Mouse (Mus musculus): Measurements from ENCODE around the gene Camta1.

The Camta1 gene

DNA sequence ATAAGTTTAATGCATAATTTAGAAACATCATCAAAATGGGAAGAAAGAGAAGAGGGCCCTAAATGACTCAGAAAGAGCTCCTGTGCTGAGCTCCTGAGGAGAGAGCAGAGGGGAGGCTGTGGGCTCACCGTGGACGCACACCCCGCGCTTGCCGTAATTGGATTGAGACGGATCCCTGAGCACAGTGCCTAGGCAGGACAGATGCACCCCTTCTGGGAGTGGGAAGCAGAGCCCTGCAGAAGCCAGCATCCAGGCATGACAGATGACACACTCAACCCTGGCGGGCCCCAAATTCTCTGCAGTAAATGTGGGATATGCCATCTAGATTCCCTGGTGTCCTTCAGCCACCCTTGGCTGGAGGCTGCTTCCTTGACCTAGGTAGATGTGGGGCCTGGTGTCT is 654.1 kb downstream of the Camta1 start:
- no peak for DNase-seq (ENCODE audit: low spot score)

DNA sequence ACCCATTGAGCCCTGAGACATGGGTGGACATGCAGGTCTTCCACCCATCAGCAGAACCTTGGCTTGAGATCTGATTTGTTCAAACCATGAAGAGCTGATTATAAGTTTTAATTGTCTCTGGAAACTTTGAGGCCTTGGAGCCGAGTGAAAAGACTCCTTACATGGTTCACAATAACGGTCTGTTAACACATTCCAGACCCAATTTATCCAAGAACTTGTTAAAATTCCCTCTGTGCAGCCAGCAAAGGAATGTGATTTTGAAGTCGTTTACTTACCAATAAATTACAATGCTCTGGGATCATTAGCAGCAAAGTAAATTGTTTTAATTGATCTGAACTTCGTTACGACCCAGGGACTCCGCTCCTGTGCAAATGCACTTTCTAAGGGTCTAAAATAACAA is 658.8 kb downstream of the Camta1 start:
- DNase-seq (ENCODE audit: low spot score): no peak

DNA sequence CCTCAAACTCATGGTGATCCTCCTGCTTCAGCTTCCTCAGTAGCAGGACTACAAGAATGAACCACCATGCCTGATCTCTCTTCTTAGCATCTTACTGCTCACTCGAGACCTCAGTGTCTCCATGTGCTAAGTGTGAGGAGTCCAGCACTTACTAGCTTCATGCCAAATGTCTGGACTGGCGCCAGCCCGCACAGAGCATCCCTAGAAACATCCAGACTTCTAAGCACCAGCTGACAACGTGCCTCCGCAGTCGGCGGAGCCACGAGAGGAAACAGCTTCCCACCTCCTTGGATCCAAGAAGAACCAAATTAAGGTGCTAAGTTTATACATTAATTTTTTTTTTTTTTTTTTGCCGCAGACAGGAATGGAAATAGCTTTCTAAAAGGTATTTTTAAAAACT is 661.4 kb downstream of the Camta1 start:
- DNase-seq (ENCODE audit: low spot score): no peak

DNA sequence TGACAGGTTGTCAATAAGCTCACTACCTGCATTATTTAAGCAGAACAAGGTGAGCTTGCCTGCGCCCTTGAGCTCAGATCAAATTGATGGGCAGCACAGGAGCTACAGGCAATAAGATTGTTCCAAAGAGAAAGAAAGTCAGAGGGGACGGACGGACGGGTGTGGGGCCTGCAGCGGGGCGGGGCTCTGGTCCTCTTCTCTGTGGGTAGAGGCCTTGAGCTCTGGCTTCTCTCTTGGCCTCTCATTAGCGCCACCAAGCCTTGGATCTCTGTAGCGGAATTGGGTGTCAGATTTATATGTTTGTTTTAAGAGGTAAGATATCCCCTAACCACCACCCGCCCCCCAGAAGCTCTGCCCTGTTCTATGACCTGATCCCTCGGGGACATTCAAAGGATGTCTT is 666.5 kb downstream of the Camta1 start:
- no peak for DNase-seq (ENCODE audit: low spot score)

DNA sequence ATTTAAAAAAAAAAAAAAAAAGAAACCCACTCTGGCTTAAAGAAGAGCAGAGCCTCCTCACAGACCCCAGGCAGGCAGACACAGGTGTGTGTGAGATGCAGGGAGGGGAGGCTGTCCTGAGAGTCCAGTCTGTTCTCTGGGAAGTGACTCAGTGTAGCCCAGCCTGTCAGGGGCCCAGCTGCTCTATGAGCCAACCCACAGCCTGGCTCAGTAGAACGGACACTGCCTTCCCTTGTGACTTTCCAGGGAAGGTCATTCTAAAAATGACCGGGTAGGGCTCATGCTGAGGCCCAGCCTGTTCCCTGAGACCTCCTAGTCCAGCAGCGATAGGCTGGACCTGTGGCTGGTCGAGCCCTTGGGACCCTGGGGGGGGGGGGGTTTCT is 667.0 kb downstream of the Camta1 start:
- no peak for DNase-seq (ENCODE audit: low spot score)

DNA sequence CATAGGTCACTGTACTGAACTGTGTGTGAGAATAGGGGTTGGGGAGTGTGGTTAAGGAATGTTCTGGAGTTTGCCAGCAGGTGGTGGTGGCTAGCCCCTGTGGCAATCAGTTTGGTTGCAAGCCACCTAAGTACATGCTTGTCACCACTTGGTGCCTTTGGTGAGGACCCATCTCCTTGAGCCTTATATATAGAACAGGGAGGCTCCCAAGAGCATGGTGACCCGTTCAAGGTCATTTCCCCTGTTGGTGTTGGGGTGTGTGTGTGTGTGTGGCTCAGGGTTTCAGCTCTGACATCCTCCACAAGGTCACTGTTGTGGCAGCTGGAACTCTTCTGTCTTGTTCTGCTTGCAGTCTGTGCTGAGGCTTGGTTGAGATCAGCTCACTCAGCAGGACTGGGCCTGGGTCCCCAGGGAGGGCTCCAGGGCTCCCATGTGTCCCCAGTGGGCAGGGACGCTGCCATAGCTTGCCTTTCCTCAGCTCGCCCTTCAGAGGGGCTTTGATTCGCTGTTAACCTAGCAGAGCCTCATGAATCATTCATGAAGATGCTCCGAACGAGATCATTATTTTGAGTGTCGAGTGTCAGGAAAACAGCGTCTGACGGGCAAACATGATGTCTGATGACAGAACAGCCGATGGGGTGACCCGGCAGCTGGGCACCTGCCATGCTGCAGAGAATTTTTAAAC is 667.5 kb downstream of the Camta1 start:
- DNase-seq (ENCODE audit: low spot score): no peak

DNA sequence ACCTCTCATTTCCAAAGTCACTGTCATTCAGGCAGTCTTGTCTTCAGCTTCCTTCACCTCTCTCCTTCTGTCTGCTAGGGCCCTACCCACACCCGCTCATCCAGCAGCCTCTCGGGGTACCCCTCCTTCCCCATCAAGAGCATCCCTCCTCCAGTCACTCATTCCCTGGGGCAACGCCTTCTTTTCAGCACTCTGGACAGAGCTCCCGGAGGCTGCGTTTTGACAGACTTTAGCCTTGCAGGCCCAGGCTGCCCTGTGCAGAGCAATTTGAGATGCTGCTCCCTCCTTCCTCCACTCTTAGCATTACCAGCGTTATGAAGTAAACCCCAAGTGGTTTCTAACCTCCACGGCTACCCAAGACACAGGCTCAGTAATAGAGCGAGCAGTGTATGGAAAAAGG is 675.2 kb downstream of the Camta1 start:
- DNase-seq (ENCODE audit: low spot score): peak; percentile 38

DNA sequence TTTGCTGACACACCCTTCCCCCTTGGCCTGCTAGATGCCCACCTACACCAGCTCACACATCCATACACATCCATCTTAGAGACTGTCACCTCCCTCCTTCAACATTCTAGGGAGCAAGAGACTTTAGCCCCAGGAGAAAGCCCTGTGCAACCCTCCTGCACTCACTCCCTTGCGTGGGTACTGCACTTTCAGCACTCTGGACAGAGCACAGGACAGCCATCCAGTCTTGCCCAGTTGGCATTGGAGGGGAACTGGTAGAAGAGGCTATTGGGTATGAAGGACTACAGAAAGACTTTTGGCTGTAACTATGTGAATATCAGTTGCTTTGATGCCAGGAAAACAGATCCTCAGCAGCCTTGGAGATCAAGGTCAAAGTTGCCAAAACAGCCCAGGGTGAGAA is 675.9 kb downstream of the Camta1 start:
- no peak for DNase-seq (ENCODE audit: low spot score)

DNA sequence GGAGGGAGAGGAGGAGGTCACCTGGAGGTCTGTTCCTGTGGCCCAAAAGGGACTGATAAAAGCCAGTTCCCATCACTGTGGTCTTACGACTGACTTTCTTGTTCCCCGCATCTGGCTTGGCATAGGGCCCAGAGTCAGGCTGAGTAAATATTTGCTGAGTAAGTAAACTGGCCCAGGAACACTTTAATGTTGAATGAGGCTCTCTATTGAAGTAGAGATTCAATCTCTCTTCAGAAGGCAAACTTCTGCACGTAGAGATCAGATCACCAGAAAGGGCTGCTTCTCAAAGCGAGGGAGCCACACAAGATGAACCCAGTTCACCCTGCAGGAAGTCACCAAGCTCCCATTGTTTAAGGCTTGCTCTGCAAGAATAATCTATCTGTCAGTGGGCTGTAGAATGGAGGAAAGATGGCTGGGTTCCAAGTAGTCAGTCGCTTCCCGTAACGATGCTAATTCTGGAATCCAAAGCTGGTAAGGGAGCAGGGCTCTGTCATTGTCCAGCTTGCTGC is 681.2 kb downstream of the Camta1 start:
- no peak for DNase-seq (ENCODE audit: low spot score)

DNA sequence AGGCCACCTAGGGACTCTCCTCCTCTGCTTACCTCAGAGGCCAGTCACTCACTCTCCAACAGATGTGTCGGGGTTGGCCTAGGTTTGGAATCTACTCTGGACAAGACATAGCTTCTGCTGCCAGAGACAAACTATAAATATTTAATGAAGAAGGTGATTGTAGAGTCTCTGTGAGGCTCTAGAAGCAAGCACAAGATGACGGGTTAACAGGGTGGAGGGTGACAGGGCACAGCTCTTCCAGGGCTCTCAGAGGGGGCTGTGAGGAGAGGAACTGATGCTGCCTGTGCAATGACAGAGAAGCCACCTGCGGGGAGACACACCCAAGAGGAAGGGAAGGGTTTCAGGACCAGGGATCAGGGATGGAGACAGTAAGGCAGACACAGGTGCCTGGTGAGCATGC is 682.0 kb downstream of the Camta1 start:
- no peak for DNase-seq (ENCODE audit: low spot score)

DNA sequence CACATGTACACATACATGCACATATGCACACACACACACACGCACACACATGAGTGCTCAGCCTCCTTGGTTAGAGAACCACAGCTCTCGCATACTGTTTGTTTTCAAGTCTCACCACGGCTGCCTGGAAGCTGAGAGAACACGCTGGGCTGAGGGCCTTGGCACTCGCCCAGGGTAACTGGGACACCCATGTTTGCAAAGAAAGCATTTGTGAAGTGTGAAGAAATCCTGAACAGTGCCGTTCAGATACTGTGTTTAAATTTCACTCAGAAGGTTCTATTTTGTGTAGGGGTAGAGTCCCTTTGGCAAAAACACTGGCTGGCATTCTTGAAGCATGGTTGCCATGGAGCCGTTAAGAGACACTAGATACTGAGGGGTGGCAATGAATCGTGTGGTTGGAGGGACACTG is 682.7 kb downstream of the Camta1 start:
- DNase-seq (ENCODE audit: low spot score): no peak

DNA sequence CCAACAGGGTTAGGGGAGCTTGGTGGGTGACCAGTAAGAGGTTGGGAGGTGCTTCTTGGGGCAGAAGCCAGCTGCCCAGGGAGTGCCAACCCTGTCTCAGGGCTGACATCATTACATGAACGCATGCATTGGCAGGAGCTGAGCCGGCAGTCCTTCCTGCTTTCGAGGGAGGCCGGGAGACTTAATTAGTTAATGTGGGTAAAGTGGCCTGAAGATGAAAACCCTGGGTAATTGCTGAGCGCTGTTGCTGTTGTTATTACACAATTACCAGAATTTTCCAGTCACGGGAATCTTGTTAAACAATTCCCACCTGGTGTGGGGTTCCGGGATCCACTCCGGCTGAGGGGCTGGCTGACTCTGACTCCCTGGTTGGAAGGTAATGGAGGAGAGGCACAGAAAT is 689.1 kb downstream of the Camta1 start:
- DNase-seq (ENCODE audit: low spot score): no peak

DNA sequence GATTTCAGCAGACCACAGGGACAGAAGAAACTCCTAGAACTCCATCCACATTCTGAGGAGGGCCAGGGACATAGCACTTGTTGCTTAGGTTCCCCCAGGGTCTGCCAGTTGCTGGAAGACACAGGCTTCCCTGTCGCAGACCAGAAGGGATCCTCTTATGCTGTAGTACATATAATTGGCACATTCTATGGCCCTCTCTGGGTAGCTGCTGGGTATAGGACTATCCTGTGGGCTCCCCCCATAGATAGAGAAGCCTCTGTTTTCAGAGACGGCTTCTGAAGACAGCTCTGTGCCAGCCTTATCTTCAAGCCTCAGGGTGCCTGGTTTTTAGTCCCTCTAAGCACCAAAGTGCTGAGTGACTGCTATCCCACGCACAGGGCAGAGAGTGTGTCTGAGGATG is 690.6 kb downstream of the Camta1 start:
- no peak for DNase-seq (ENCODE audit: low spot score)

DNA sequence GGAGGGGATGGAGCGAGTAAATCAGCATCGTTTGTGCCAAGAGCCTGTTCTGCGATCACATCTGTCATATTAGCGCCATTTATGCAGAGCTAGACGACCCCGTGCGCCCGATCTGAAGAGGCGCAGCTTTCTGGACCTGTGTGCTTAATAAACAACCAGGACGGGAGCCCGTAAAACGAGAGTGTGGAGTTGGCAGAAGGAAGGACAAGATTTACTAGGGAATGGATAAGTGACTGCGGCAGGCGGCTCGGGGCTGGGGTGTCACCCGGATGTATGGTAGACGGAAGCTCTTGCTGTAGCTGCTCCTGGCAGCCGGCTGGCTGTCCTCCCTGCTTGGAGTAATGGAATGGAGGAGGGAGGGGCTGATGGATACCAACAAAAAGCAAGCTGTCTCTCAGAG is 691.0 kb downstream of the Camta1 start:
- no peak for DNase-seq (ENCODE audit: low spot score)

DNA sequence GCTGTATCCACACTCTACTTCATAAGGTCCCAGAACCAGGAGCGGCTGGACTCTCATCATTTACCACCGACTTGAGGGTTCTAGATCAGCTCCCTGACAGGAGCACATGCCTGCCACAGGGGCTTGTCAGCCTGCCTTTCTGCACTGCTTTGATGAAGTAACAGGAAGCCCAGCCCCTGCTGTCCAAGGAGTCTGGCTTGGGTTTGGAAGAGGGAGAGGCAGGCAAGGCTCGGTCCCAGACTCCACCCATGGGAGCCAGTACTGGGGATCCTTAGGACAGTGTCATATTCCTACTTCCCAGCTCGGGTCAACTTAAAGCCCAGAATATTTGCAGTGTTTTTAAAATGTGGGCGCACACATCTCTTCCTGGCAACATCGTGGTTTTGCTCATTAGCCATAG is 694.7 kb downstream of the Camta1 start:
- no peak for DNase-seq (ENCODE audit: low spot score)

DNA sequence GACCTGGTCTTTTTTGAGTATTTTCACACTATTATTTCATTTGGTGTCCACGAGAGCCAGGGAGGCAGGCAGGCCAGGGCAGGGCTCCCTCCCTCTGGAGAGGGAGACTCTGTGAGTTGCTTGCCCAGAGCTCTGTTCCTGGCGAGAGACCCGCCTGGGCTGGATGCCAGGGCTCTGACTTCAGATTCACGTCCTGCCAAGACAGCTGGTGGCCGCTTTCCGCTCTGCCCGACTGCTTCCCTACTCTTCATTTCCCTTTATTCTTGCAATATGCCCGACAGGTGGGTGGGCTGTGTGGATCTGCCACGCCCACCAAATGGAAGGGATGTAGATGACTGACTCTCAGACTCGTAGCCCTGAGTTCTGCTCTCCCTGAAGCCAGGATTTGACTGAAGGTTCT is 696.1 kb downstream of the Camta1 start:
- peak; percentile 70 for DNase-seq (ENCODE audit: low spot score)

DNA sequence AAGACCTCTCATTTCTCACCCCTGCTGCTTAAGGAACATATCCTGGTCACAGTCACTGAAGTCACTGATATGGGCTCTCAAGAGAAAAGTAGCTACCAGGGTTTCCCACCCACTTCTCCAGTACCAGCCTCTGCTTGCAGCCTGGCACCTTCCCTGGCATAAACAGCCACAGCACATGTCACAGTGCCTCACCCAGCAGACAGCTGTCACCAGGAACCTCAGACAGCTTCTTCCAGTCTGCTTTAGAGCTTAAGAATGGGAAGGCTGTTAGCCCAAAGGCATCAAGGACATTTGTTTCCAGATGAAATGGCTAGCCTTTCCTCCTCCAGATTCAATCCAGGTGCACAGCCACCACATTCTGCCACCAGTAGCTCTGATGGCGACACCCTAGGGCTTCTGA is 697.4 kb downstream of the Camta1 start:
- DNase-seq (ENCODE audit: low spot score): no peak

DNA sequence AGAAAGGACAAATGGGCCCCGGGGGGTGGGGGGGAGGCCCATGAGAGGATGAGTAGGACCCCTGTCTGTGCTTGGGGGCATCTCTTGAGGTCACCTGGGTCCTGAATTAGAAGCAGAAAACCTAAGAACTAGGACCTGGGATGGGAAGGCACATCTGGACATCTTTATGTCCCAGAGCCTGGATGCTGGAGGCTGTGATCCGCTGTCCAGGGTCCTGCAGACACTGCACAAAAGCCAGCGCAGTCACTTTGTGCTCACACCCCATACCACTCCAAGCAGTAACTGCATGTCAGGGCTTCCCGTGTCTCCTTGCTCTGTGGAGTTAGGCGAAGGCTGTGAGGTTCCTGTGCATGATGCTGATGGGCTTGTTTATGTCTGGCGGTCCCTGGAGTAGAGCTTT is 699.8 kb downstream of the Camta1 start:
- DNase-seq (ENCODE audit: low spot score): no peak

DNA sequence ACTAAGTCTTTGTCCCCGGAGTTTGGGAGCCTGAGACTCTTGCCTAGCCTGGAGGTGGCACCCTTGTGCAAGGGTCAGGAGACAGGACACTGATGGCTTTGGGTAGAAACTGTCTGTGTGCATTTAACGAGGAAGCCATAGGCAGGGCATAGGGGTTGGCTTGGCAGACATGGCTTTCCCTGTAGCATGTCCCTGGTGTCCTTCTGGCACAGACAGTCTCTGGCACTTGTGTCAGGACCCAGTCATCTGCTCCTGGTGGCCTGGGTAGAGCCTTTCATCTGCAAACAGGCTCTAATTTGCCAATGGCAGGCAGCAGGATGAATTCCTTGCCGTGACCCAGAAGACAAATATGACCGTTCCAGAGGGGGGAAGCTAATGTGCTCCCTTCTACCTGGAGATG is 700.7 kb downstream of the Camta1 start:
- no peak for DNase-seq (ENCODE audit: low spot score)

DNA sequence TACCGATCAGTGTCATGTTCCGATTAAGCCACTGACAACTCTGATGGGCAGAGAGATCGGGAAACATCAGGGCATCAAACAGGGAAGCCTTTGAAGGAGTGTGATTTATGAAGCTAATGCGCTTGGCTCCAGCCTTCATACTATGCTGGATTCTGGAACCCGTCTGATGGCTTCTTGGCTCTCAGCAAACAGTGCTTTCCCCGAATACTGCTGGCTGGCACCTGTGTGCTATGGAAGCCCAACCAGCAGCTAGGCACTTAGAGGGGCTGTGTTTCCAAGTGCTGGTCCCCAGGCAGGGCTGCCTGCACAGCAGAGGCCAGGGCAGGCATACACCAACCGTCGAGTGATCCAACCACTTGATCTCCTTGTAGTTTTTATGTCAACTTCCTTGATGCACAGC is 701.2 kb downstream of the Camta1 start:
- DNase-seq (ENCODE audit: low spot score): no peak

DNA sequence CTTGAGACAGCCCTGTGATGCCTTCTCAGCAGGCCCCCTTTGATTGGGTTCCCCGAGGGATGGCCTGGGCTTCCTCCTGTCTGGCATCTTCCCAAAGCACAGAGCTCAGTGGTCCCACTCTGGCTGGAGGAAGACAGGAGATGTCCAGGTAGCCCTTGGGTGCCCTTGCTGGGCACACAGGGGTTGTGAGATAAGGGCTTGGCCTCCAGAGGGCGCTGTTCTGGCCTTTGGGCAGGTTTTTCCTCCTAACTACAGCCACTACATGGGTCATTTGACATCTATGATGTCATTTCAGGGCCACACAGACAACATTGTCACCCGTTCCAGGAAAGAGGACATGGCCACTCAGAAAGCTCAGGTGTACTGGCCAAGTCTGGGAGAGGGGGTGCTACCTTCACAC is 703.4 kb downstream of the Camta1 start:
- DNase-seq (ENCODE audit: low spot score): no peak

DNA sequence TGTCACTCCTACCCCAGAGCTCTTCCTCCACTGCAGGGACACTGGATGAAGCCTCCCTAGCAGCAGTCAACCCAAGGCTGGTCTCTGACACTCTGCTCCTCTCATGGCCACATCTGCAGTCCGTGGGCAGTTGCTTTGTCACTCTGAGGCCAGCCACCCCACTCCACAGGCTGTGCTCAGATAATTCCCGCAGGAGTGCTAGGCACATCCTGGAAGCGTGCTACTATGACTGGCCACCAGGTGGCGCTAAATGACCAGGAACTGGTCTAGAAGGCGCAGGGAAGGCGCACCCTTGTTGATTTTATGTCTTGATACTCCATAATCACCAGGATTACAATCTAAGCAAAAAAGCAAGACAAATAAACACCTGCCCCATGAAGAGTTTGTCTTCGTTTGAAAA is 704.8 kb downstream of the Camta1 start:
- no peak for DNase-seq (ENCODE audit: low spot score)

DNA sequence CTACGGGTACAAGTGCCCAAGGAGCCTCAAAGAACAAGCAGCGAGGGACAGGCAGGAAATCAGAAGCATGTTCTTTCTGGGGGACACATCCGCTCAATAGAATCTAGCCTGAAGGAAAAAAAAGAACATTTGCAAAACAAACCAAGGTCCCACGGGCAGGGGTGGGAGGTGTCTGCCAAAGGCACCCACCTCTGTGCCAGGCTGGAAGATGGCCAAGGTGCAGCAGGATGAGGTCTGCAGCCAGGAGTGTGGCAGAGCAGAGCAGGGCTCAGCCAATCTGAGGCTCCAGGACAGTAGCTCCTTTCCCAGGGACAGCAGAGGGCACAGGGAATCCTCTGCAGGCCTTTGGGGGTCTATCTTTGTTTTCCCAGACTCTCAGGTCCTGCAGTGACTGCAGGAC is 706.1 kb downstream of the Camta1 start:
- DNase-seq (ENCODE audit: low spot score): no peak

DNA sequence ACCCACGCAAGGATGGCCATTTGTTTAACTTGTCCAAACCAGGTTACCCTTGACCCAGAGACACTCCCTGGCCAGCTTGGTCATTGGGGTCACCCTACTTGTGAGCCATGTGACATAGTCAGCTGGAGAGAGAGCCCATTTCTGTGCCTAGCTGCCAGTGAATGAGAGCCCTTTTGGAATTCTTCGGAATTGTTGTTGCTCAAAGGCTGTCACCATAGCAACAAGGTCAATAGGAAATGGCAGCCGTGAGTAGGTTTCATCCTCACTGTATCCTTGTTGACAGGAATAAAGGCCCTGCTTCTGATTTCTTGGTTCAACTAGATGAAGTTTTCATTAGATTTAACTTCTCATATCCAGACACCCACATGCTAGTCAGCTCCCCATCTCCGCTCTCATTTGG is 707.4 kb downstream of the Camta1 start:
- DNase-seq (ENCODE audit: low spot score): no peak

DNA sequence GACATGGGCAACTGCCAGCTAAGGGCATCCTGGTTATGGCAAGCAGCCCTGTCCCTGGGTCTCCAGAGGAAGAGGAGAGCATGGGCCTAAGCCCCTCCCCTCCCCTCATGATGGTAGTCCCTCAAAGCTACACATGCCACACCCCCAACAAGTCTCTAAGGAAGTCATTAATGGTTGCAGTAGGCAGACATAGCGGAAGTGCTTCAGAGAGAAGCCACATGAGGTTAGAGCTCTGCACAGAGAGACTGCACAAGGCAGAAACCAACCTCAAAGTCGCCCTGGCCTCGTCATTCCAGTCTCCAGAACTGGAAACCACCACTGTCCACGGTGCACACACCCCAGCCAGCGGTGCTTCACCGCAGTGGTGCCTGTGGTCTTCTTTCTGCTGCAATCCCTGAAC is 709.7 kb downstream of the Camta1 start:
- no peak for DNase-seq (ENCODE audit: low spot score)
